Mouse (Mus musculus) olfactory bulb, adult 2 months (tissue): ENCODE results near the gene Tmem56.

ENCODE experiments used
- CTCF ChIP-seq: fragments of 200-500 bp; IDR thresholded peaks from 2 replicates; pipeline ENCODE4 v1.5.1; 2012; ENCODE audit warnings: low read depth, mild to moderate bottlenecking, low read length, moderate library complexity; ENCODE audit not compliant: insufficient read depth
- POLR2A ChIP-seq: fragments of 200-500 bp; IDR thresholded peaks from 2 replicates; pipeline ENCODE4 v1.6.1; 2012; ENCODE audit warnings: mild to moderate bottlenecking, low read depth, low read length, moderate library complexity; ENCODE audit not compliant: insufficient read depth

- no peak for TF ChIP-seq CTCF
- no peak for TF ChIP-seq POLR2A
Observed at GRCm38 (mm10) chr3:121174248-121174945, 108.5 kb downstream of the Tmem56 start.
